10 mouse cellular contexts compared by ENCODE assay signal in genomic region chr12:112153597-112153996, GRCm38 (mm10). TPM values are rescaled to one million over a fixed set of nuclear protein-coding genes. Genes with fewer than 3 reads are reported as not detected.
A peak's percentile ranks its signal among the peaks of the same experiment; 100 is the strongest.
DNase-seq lines count a peak whose midpoint lies in the region; ATAC-seq and TF ChIP-seq lines count a peak whose summit lies in the region.
"Had no signal": no experiment of that assay in that cellular context is flagged by ENCODE, and none has a peak within 500 bp of the region (broad histone marks: within the 10 kb centered on the region; RNA-seq: fewer than 3 reads in every experiment).

No protein-coding gene starts in this region.

- H3K9me3 ChIP-seq in embryonic facial prominence, embryonic 10.5 days, result no peaks in the 10 kb centered on the region
- H3K9me3 ChIP-seq in forebrain, embryonic 15.5 days, result no peaks in the 10 kb centered on the region
- no peaks in the 10 kb centered on the region for H3K9me3 ChIP-seq in lung, postnatal 0 days (ENCODE audit: low read length)
- no peaks in the 10 kb centered on the region for H3K9me3 ChIP-seq in intestine, postnatal 0 days (ENCODE audit: control insufficient read depth)
- H3K9me3 ChIP-seq: megakaryocyte, embryonic 14.5 days had no signal

- peak; percentile 70 for TF ChIP-seq EP300 in lung, postnatal 0 days (IDR thresholded peaks at IDR 0.05)

- peak; percentile 44 for DNase-seq in kidney, adult 2 months
- no peak for DNase-seq in kidney, postnatal 25 days
- no peak for DNase-seq in embryonic facial prominence, embryonic 10.5 days (ENCODE audit: low spot score)
- DNase-seq in lung, postnatal 0 days (ENCODE audit: low spot score), result peak; percentile 52
- no peak for DNase-seq in gastrocnemius, postnatal 36 days
- DNase-seq: thymus, postnatal 36 days had no signal

- WGBS in kidney, adult 2 months, result 78% methylated on average over 12 of the region's 12 CpGs
- 66% methylated on average over 12 of the region's 12 CpGs for WGBS in embryonic facial prominence, embryonic 10.5 days
- 76% methylated on average over 12 of the region's 12 CpGs for WGBS in forebrain, embryonic 15.5 days
- WGBS in lung, postnatal 0 days, result 58% methylated on average over 12 of the region's 12 CpGs
- 78% methylated on average over 12 of the region's 12 CpGs for WGBS in intestine, postnatal 0 days

- H3K4me1 ChIP-seq in kidney, adult 2 months (ENCODE audit: control insufficient read depth, insufficient read depth, low read length), result peaks cover 14% of the 10 kb centered on the region
- peaks cover 98% of the 10 kb centered on the region for H3K4me1 ChIP-seq in embryonic facial prominence, embryonic 10.5 days
- peaks cover 88% of the 10 kb centered on the region for H3K4me1 ChIP-seq in forebrain, embryonic 15.5 days
- H3K4me1 ChIP-seq in lung, postnatal 0 days (ENCODE audit: insufficient read depth, low read depth, low read length), result peaks cover 10% of the 10 kb centered on the region; the same call in 1 of the 2 replicates
- H3K4me1 ChIP-seq in intestine, postnatal 0 days (replicated peaks; ENCODE audit: control insufficient read depth, insufficient read depth, low read length), result no peaks in the 10 kb centered on the region; the same call in 1 of the 2 replicates
- H3K4me1 ChIP-seq: megakaryocyte, embryonic 14.5 days had no signal

- no peaks in the 10 kb centered on the region for H3K36me3 ChIP-seq in kidney, adult 2 months (ENCODE audit: control insufficient read depth, insufficient read depth, low read length)
- H3K36me3 ChIP-seq in embryonic facial prominence, embryonic 10.5 days (replicated peaks), result peaks cover 40% of the 10 kb centered on the region
- H3K36me3 ChIP-seq in forebrain, embryonic 15.5 days, result 0 out of 2 replicates have a peak, but pooled peaks cover 8% of the 10 kb centered on the region
- no peaks in the 10 kb centered on the region for H3K36me3 ChIP-seq in lung, postnatal 0 days (ENCODE audit: insufficient read depth, low read length)
- H3K36me3 ChIP-seq in intestine, postnatal 0 days (ENCODE audit: control insufficient read depth, insufficient read depth), result no peaks in the 10 kb centered on the region

- H3K4me2 ChIP-seq in forebrain, embryonic 15.5 days (replicated peaks), result no peak overlapping the region
- no peak overlapping the region for H3K4me2 ChIP-seq in lung, postnatal 0 days (replicated peaks; ENCODE audit: low read depth, low read length)
- H3K4me2 ChIP-seq in intestine, postnatal 0 days (replicated peaks; ENCODE audit: low read depth), result no peak overlapping the region

- intact Hi-C loops in gastrocnemius, postnatal 36 days (cut with DNase I), result no loop called here

- no peak for TF ChIP-seq POLR2A in kidney, adult 2 months (IDR thresholded peaks at IDR 0.05; ENCODE audit: low read depth, low read length)

- H3K27ac ChIP-seq in kidney, adult 2 months (ENCODE audit: insufficient read depth, low read depth, low read length), result peak overlapping the region; percentile 51
- peak overlapping the region; percentile 83 for H3K27ac ChIP-seq in embryonic facial prominence, embryonic 10.5 days (replicated peaks)
- H3K27ac ChIP-seq in forebrain, embryonic 15.5 days (replicated peaks), result peak overlapping the region; percentile 23; the same call in 1 of the 2 replicates
- H3K27ac ChIP-seq in lung, postnatal 0 days (ENCODE audit: low read length), result peak overlapping the region; percentile 82; the same call in 1 of the 2 replicates
- H3K27ac ChIP-seq in intestine, postnatal 0 days (ENCODE audit: low read depth, low read length), result no peak overlapping the region

- no peak for ATAC-seq in forebrain, embryonic 15.5 days (replicated peaks)
- ATAC-seq in lung, postnatal 0 days, result peak; percentile 59
- no peak for ATAC-seq in intestine, postnatal 0 days

- H3K9ac ChIP-seq in forebrain, embryonic 15.5 days (replicated peaks), result no peak overlapping the region
- no peak overlapping the region for H3K9ac ChIP-seq in lung, postnatal 0 days (replicated peaks; ENCODE audit: low read depth)
- H3K9ac ChIP-seq in intestine, postnatal 0 days (ENCODE audit: low read depth, low read length), result no peak overlapping the region

- no peak for TF ChIP-seq CTCF in kidney, adult 2 months (conservative IDR thresholded peaks at IDR 0.05; ENCODE audit: insufficient read depth, insufficient read length, low read depth, low read length)
- peak; percentile 25 for TF ChIP-seq CTCF in lung, postnatal 0 days (IDR thresholded peaks at IDR 0.05)
- no peak for TF ChIP-seq CTCF in intestine, postnatal 0 days (IDR thresholded peaks at IDR 0.05; ENCODE audit: low read depth)

- H3K27me3 ChIP-seq in kidney, adult 2 months (replicated peaks; ENCODE audit: control insufficient read depth, insufficient read depth, low read length), result no peaks in the 10 kb centered on the region
- H3K27me3 ChIP-seq in embryonic facial prominence, embryonic 10.5 days (replicated peaks; ENCODE audit: low read depth, poor library complexity, severe bottlenecking), result peaks cover 2% of the 10 kb centered on the region; the same call in 1 of the 2 replicates
- no peaks in the 10 kb centered on the region for H3K27me3 ChIP-seq in forebrain, embryonic 15.5 days
- H3K27me3 ChIP-seq in lung, postnatal 0 days (replicated peaks; ENCODE audit: insufficient read depth, low read length), result no peaks in the 10 kb centered on the region
- H3K27me3 ChIP-seq in intestine, postnatal 0 days (replicated peaks; ENCODE audit: control insufficient read depth, insufficient read depth, low read length), result no peaks in the 10 kb centered on the region

- no peak overlapping the region for H3K4me3 ChIP-seq in kidney, adult 2 months (ENCODE audit: insufficient read depth, low read depth, low read length)
- no peak overlapping the region for H3K4me3 ChIP-seq in embryonic facial prominence, embryonic 10.5 days
- no peak overlapping the region for H3K4me3 ChIP-seq in forebrain, embryonic 15.5 days
- H3K4me3 ChIP-seq in lung, postnatal 0 days (ENCODE audit: low read depth, low read length), result no peak overlapping the region
- H3K4me3 ChIP-seq in intestine, postnatal 0 days (ENCODE audit: low read depth, low read length), result no peak overlapping the region
- H3K4me3 ChIP-seq: megakaryocyte, embryonic 14.5 days had no signal

RNA-seq across cellular contexts. Expression of gene Kif26a, which starts 7.6 kb away (rescaled TPM):
- polyA plus RNA-seq in kidney, adult 2 months (2012; rRNA removed), result 3.8 and 4.2 TPM in 2 replicates
- 3.3 and 3.4 TPM in 2 replicates for polyA plus RNA-seq in embryonic facial prominence, embryonic 10.5 days (2016; fragmentation: Nextera tagmentation; extraction: Ambion mirVana)
- polyA plus RNA-seq in forebrain, embryonic 15.5 days (2015; fragmentation: Nextera tagmentation; extraction: Ambion mirVana), result 16.1 and 18.0 TPM in 2 replicates
- polyA plus RNA-seq in lung, postnatal 0 days (2015; fragmentation: Nextera tagmentation; extraction: Ambion mirVana), result 2.9 and 3.0 TPM in 2 replicates
- polyA plus RNA-seq in intestine, postnatal 0 days (2015; fragmentation: Nextera tagmentation; extraction: Ambion mirVana), result 0.89 and 1.1 TPM in 2 replicates
- 1 to 10 TPM; 4.0 to 4.7 TPM for total RNA-seq in gastrocnemius, postnatal 36 days (2021)
- total RNA-seq: neutrophil, adult 5-6 weeks had no signal

RNA-seq across cellular contexts. Expression of gene Aspg, which starts 47.1 kb away (rescaled TPM):
- polyA plus RNA-seq in kidney, adult 2 months (2012; rRNA removed), result 39.2 and 52.5 TPM in 2 replicates
- 2.7 TPM in 2 replicates for polyA plus RNA-seq in embryonic facial prominence, embryonic 10.5 days (2016; fragmentation: Nextera tagmentation; extraction: Ambion mirVana)
- polyA plus RNA-seq in forebrain, embryonic 15.5 days (2015; fragmentation: Nextera tagmentation; extraction: Ambion mirVana), result 0.20 and 0.22 TPM in 2 replicates
- polyA plus RNA-seq in lung, postnatal 0 days (2015; fragmentation: Nextera tagmentation; extraction: Ambion mirVana), result 2.5 and 2.6 TPM in 2 replicates
- polyA plus RNA-seq in intestine, postnatal 0 days (2015; fragmentation: Nextera tagmentation; extraction: Ambion mirVana), result 14.3 and 14.4 TPM in 2 replicates
- under 1 TPM in 1 of 2 experiments, not detected in 1; 0.20 TPM for total RNA-seq in gastrocnemius, postnatal 36 days (2021)
- total RNA-seq: neutrophil, adult 5-6 weeks had no signal

Comparison
In these comparisons a context has a peak if more than half of its experiments do, and no peak if none do; other contexts are left out.
1. DNase-seq: peak in kidney, adult 2 months (single experiment) and lung, postnatal 0 days (single experiment); none in kidney, postnatal 25 days (0 of 2), embryonic facial prominence, embryonic 10.5 days (single experiment) and gastrocnemius, postnatal 36 days (0 of 2).